Mouse (Mus musculus) forebrain, postnatal 0 days (tissue): ENCODE measurements around the gene Kif6. TPM values are rescaled to one million over a fixed set of nuclear protein-coding genes. Genes with fewer than 3 reads are reported as not detected.

Experiments
- ATAC-seq: fragments of 200-750 bp; cut with Nextera tagmentation; 2 replicates; pipeline ENCODE4 v1.8.0; 2017; ENCODE audit warnings: mild to moderate bottlenecking, moderate library complexity
- DNase-seq: peaks from one replicate; pipeline ENCODE4 v3.0.0-alpha.2; 2015
- H3K27ac ChIP-seq: fragments of 300-500 bp; sonication (generic); 2 replicates; pipeline ENCODE4 v1.5.1; 2014; ENCODE audit warnings: low read depth, mild to moderate bottlenecking, antibody characterized with exemption, low read length, moderate library complexity, mixed read lengths
- H3K27me3 ChIP-seq: fragments of 300-500 bp; sonication (generic); 2 replicates; pipeline ENCODE4 v1.6.1; 2014; ENCODE audit warnings: mild to moderate bottlenecking, low read length, mixed read lengths; ENCODE audit not compliant: insufficient read depth
- H3K36me3 ChIP-seq: fragments of 300-500 bp; sonication (generic); 2 replicates; pipeline ENCODE4 v1.6.1; 2014; ENCODE audit warnings: mild to moderate bottlenecking, moderate library complexity; ENCODE audit not compliant: insufficient read depth
- H3K4me1 ChIP-seq: fragments of 300-500 bp; sonication (generic); 2 replicates; pipeline ENCODE4 v1.6.1; 2014; ENCODE audit warnings: antibody characterized with exemption; ENCODE audit not compliant: insufficient read depth
- H3K4me2 ChIP-seq: fragments of 300-500 bp; sonication (generic); 2 replicates; pipeline ENCODE4 v1.6.1; 2014; ENCODE audit warnings: low read depth, mild to moderate bottlenecking, moderate library complexity
- H3K4me3 ChIP-seq: fragments of 300-500 bp; sonication (generic); 2 replicates; pipeline ENCODE4 v1.5.1; 2014; ENCODE audit warnings: low read depth, low read length, mixed read lengths
- H3K9ac ChIP-seq: fragments of 300-500 bp; sonication (generic); 2 replicates; pipeline ENCODE4 v1.6.1; 2014; ENCODE audit warnings: mild to moderate bottlenecking
- H3K9me3 ChIP-seq: fragments of 300-500 bp; sonication (generic); 2 replicates; pipeline ENCODE4 v1.6.1; 2016; ENCODE audit warnings: low read length
- CTCF ChIP-seq: sonication (generic); IDR thresholded peaks from 2 replicates; pipeline ENCODE4 v1.5.1; 2016; ENCODE audit warnings: antibody characterized with exemption, control low read depth, low read depth
- WGBS: fragments of 180-500 bp; shearing (Covaris S2); extraction: QIAGEN DNeasy Blood & Tissue Kit; methylation state at CpG from one replicate; pipeline ENCODE4 v1.1.7; 2014; 5-methylcytosine and 5-hydroxymethylcytosine counted together
- polyA plus RNA-seq: library from polyadenylated mRNA; unstranded; fragments of >200 nt; fragmentation: Nextera tagmentation; extraction: Ambion mirVana; gene quantifications from 2 replicates; pipeline ENCODE4 v1.2.1, GENCODE M21; 2015
- total RNA-seq: library from RNA; depleted of rRNA; stranded (reverse); fragments of >200 nt; gene quantifications from 2 replicates; pipeline ENCODE4 v1.2.3, GENCODE M21; 2014; rRNA removed

Kif6 gene
- total and polyA plus RNA-seq, 2 experiments from 2014 or later = 2.0 to 7.4 TPM

GRCm38 (mm10) chr17:49951856-49952607 lies 337.1 kb downstream of the Kif6 start:
- no peak for DNase-seq
- Histone ChIP-seq H3K27me3 (no peaks in the 10 kb centered on the region), H3K27ac (peak overlapping the region; percentile 54), H3K36me3 (no peaks in the 10 kb centered on the region), H3K9ac (peak overlapping the region; percentile 40), H3K4me1 (peaks cover 13% of the 10 kb centered on the region), H3K9me3 (no peaks in the 10 kb centered on the region), H3K4me2 (peak overlapping the region; percentile 57), H3K4me3 (peak overlapping the region; percentile 25)
- no peak for TF ChIP-seq CTCF
- ATAC-seq = peak; percentile 78
- 13% methylated on average over 22 of the region's 22 CpGs for WGBS

DNA sequence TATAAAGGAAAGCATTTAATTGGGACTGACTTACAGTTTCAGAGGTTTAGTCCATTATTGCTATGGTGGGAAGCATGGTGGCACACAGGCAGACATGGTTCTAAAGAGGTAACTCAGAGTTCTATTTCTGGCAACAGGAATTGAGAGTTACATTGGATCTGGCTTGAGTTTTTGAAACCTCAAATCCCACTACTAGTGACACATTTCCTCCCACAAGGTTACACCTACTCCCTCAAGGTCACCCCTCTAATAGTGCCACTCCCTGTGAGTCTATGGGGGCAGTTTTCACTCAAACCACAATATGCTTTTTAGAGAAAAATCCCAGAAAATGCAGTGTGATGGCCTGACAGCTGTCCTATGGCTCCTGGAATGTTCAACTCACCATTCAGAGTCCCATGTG lies 344.1 kb downstream of the Kif6 start:
- DNase-seq (no peak), ATAC-seq (no peak)
- no peak overlapping the region for H3K9ac ChIP-seq

More for the DNA sequence above, 344.1 kb downstream of the Kif6 start:
- Histone ChIP-seq H3K36me3 (no peaks in the 10 kb centered on the region), H3K4me1 (no peaks in the 10 kb centered on the region), H3K9me3 (no peaks in the 10 kb centered on the region), H3K4me2 (no peak overlapping the region), H3K27ac (no peak overlapping the region), H3K4me3 (no peak overlapping the region), H3K27me3 (no peaks in the 10 kb centered on the region)
- TF ChIP-seq CTCF = no peak

Other genes with a start within 250 kb of the Kif6 start
- gene Mocs1, start 186.8 kb upstream of the Kif6 start, total RNA-seq = 9.3 and 12.7 TPM in 2 replicates
- 4.2 and 4.6 TPM in 2 replicates for gene Mocs1, start 186.8 kb upstream of the Kif6 start, polyA plus RNA-seq
- 7.2 and 10.3 TPM in 2 replicates for gene Daam2, start 50.8 kb upstream of the Kif6 start, total RNA-seq
- 0.77 and 1.8 TPM in 2 replicates for gene Daam2, start 50.8 kb upstream of the Kif6 start, polyA plus RNA-seq